Mouse (Mus musculus): ENCODE measurements around the gene Gadd45a.

Gadd45a gene

GRCm38 (mm10) chr6:67036837-67037628 is at the start of gene Gadd45a:
TSS of gene Gadd45a (minus strand) at chr6:67037457.
- DNase-seq = peak; percentile 96

- no peak for DNase-seq
These were observed 48.7 kb upstream of the Gadd45a start for GRCm38 (mm10) chr6:67085850-67086437.

- no peak for DNase-seq
These were observed 47.2 kb upstream of the Gadd45a start for GRCm38 (mm10) chr6:67084465-67084864.

- no peak for DNase-seq
These were observed 43.9 kb upstream of the Gadd45a start for GRCm38 (mm10) chr6:67081141-67081540.

- no peak for DNase-seq
These were observed 40.8 kb upstream of the Gadd45a start for GRCm38 (mm10) chr6:67078076-67078475.

- peak; percentile 35 for DNase-seq
These were observed 40.2 kb upstream of the Gadd45a start for GRCm38 (mm10) chr6:67077477-67077876.

- no peak for DNase-seq
These were observed 39.1 kb upstream of the Gadd45a start for GRCm38 (mm10) chr6:67076348-67076747.

- DNase-seq = peak; percentile 47
These were observed 37.6 kb upstream of the Gadd45a start for GRCm38 (mm10) chr6:67074868-67075267.

GRCm38 (mm10) chr6:67073929-67074328 is 36.7 kb upstream of the Gadd45a start:
- DNase-seq = no peak

- peak; percentile 38 for DNase-seq
These were observed 36.2 kb upstream of the Gadd45a start for GRCm38 (mm10) chr6:67073446-67073845.

- no peak for DNase-seq
These were observed 34.4 kb upstream of the Gadd45a start for GRCm38 (mm10) chr6:67071615-67072014.

- DNase-seq = peak; percentile 33
These were observed 32.6 kb upstream of the Gadd45a start for GRCm38 (mm10) chr6:67069800-67070315.

- no peak for DNase-seq
These were observed 32.0 kb upstream of the Gadd45a start for GRCm38 (mm10) chr6:67069219-67069762.

GRCm38 (mm10) chr6:67060057-67060456 is 22.8 kb upstream of the Gadd45a start:
- DNase-seq = no peak

- no peak for DNase-seq
These were observed 20.9 kb upstream of the Gadd45a start for GRCm38 (mm10) chr6:67057991-67058696.

GRCm38 (mm10) chr6:67057574-67057973 is 20.3 kb upstream of the Gadd45a start:
- DNase-seq = no peak

GRCm38 (mm10) chr6:67056889-67057564 is 19.8 kb upstream of the Gadd45a start:
- no peak for DNase-seq

GRCm38 (mm10) chr6:67056108-67056888 is 19.0 kb upstream of the Gadd45a start:
- DNase-seq = no peak

- no peak for DNase-seq
These were observed 12.8 kb upstream of the Gadd45a start for GRCm38 (mm10) chr6:67050063-67050462.

- no peak for DNase-seq
These were observed 12.4 kb upstream of the Gadd45a start for GRCm38 (mm10) chr6:67049695-67050038.

GRCm38 (mm10) chr6:67048880-67049694 is 11.8 kb upstream of the Gadd45a start:
- no peak for DNase-seq

All from kidney, postnatal 10 days (tissue).